Mouse (Mus musculus) lung, postnatal 25 days (tissue): ENCODE measurements at regions not wholly inside any gene's neighbourhood (a gene's known extent, or its start where the extent isn't known, plus 50 kb on each side); places are given as distances from the start of the nearest gene placed in this dataset.

ENCODE experiments used
- DNase-seq: peaks from one replicate; pipeline ENCODE4 v3.0.0; 2022; ENCODE audit warnings: low spot score

GRCm38 (mm10) chr2:157633286-157633685, 62.2 kb upstream of the Blcap start:
- DNase-seq = no peak

GRCm38 (mm10) chr2:157635670-157636069, 64.6 kb upstream of the Blcap start:
- peak; percentile 75 for DNase-seq

- DNase-seq = no peak
Measured at GRCm38 (mm10) chr2:157640873-157641272, 69.8 kb upstream of the Blcap start.

GRCm38 (mm10) chr2:157663584-157664375, 73.4 kb upstream of the Ctnnbl1 start:
- peak; percentile 3 for DNase-seq

- DNase-seq = no peak
Measured at GRCm38 (mm10) chr2:157664481-157664880, 72.7 kb upstream of the Ctnnbl1 start.

GRCm38 (mm10) chr2:157670191-157670590, 67.0 kb upstream of the Ctnnbl1 start:
- no peak for DNase-seq

GRCm38 (mm10) chr2:157674906-157675305, 62.3 kb upstream of the Ctnnbl1 start:
- DNase-seq = no peak

GRCm38 (mm10) chr2:157676396-157677176, 60.6 kb upstream of the Ctnnbl1 start:
- no peak for DNase-seq

GRCm38 (mm10) chr2:157677262-157677661, 59.9 kb upstream of the Ctnnbl1 start:
- DNase-seq = no peak

- DNase-seq = no peak
Measured at GRCm38 (mm10) chr2:157681931-157682330, 55.3 kb upstream of the Ctnnbl1 start.
